Mouse (Mus musculus) heart, adult 2 months (tissue): ENCODE measurements around the gene Gtsf1. TPM values are rescaled to one million over a fixed set of nuclear protein-coding genes. Genes with fewer than 3 reads are reported as not detected.

Experiments
- DNase-seq, 2 experiments: peaks; one replicate each; pipeline ENCODE4 v3.0.0; 2021
- H3K27ac ChIP-seq: fragments of 200-600 bp; 2 replicates; pipeline ENCODE4 v1.8.1; 2022
- H3K27me3 ChIP-seq: fragments of 200-500 bp; 2 replicates; pipeline ENCODE4 v1.6.1; 2012; ENCODE audit warnings: mild to moderate bottlenecking, low read length, inconsistent platforms, mixed read lengths; ENCODE audit not compliant: control insufficient read depth, insufficient read depth
- H3K36me3 ChIP-seq: fragments of 200-500 bp; 2 replicates; pipeline ENCODE4 v1.6.1; 2012; ENCODE audit warnings: low read length, inconsistent platforms; ENCODE audit not compliant: control insufficient read depth, insufficient read depth
- H3K4me1 ChIP-seq: fragments of 200-500 bp; 2 replicates; pipeline ENCODE4 v1.6.1; 2011; ENCODE audit warnings: low read length; ENCODE audit not compliant: control insufficient read depth, insufficient read depth
- H3K4me3 ChIP-seq: fragments of 200-600 bp; 2 replicates; pipeline ENCODE4 v1.8.1; 2022
- H3K79me2 ChIP-seq: fragments of 200-500 bp; replicated peaks from 2 replicates; pipeline ENCODE4 v1.6.1; 2012; ENCODE audit warnings: mild to moderate bottlenecking, inconsistent platforms, low read length, moderate library complexity, mixed read lengths; ENCODE audit not compliant: control insufficient read depth, insufficient read depth
- H3K9ac ChIP-seq: fragments of 200-500 bp; 2 replicates; pipeline ENCODE4 v1.6.1; 2012; ENCODE audit warnings: low read depth, mild to moderate bottlenecking, control low read depth, inconsistent platforms, low read length, mixed read lengths
- CTCF ChIP-seq: fragments of 200-600 bp; IDR thresholded peaks from 2 replicates; pipeline ENCODE4 v1.8.1; 2022; ENCODE audit warnings: antibody characterized with exemption, mild to moderate bottlenecking, moderate library complexity
- EP300 ChIP-seq: fragments of 200-500 bp; IDR thresholded peaks from 2 replicates; pipeline ENCODE4 v1.6.1; 2011; ENCODE audit warnings: low read depth, low read length, control low read depth; ENCODE audit not compliant: insufficient read depth
- POLR2A ChIP-seq: fragments of 200-500 bp; IDR thresholded peaks from 2 replicates; pipeline ENCODE4 v1.6.1; 2011; ENCODE audit warnings: mild to moderate bottlenecking, low read depth, low read length, control low read depth; ENCODE audit not compliant: insufficient read depth
- WGBS: fragments of 180-500 bp; shearing (Covaris S2); methylation state at CpG from one replicate; pipeline ENCODE4 v1.1.7; 2018; 5-methylcytosine and 5-hydroxymethylcytosine counted together
- intact Hi-C: fragments of 180-260 bp; cut with DNase I; formaldehyde crosslinking; loops from one replicate; pipeline ENCODE4 v1.15.1; 2025
- polyA plus RNA-seq: library from polyadenylated mRNA; depleted of rRNA; stranded (reverse); fragments of >200 nt; gene quantifications from 2 replicates; pipeline ENCODE4 v1.2.3, GENCODE M21; 2012
- total RNA-seq, 2 experiments: library from RNA; stranded (reverse); gene quantifications; 2 replicates each; pipeline ENCODE4 v1.2.3; 2021

The Gtsf1 gene
- total and polyA plus RNA-seq, 3 experiments = 0.51 TPM; not detected in 2

DNA sequence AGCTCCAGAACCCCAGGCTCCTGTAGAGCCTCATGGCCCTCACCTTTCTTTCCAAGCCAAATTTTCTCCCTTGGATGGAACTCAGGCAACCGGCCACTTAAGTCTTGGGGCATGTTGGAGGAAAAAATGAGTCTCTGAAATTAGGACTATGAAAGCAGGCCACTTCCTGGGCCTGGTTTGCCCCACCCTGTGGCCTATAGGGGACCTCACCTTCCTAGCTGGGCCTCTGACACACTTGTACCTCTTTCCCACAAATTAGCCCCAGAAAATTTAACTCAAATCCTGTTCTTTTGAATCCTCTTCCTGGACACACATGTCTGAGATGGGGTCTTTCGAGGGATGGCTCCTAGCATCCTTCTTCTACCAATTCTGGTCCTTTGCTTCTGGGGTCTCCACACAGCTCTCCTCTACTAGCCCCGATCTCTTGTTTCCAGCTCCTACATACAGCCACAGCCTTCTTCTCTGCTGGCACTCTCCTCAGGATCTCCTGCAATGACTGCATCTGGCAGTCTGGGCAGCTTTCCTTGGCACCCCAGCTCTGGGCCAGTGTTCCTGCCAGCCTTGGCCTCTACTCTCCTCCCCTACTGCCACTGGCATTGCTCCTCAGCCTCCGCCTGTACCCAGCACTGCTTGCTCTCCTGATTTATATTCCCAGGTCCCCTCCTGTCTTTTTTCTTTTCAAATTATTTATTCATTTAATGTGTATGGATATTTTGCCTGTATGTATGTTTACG, 70.2 kb downstream of the Gtsf1 start:
- peak overlapping the region; percentile 84 for H3K27ac ChIP-seq
- WGBS = 64% methylated on average over 5 of the region's 5 CpGs
- H3K9ac ChIP-seq = peak overlapping the region; percentile 27
- peak; percentile 65 to 78 for DNase-seq
- H3K79me2 ChIP-seq = no peaks in the 10 kb centered on the region; the same call in 1 of the 2 replicates
- TF ChIP-seq EP300 (no peak), POLR2A (peak; percentile 54), CTCF (no peak)
- H3K4me1 ChIP-seq = peaks cover 44% of the 10 kb centered on the region
- peaks cover 23% of the 10 kb centered on the region for H3K36me3 ChIP-seq
- intact Hi-C loops = no loop called here
- H3K4me3 ChIP-seq = no peak overlapping the region
- no peaks in the 10 kb centered on the region for H3K27me3 ChIP-seq

DNA sequence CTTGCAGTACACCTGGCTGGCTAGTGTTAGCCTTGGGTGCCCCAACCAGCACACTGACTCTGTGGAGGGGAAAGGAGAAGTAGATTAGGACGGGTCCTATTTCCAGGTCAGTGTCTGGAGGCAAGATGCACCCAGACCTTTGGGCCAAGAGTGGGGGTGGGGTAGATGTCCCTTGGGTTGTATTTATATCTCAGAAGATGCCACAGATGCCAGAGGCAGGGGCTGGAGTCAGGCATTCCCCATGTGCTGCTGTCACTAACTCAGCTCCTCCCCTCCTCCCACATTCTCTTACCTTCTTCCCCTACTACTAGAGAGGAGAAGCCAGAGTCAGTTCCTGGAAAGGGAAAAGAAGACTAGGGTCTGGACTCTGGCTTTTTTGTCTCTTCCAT, 71.2 kb downstream of the Gtsf1 start:
- intact Hi-C loops = no loop called here
- peaks cover 23% of the 10 kb centered on the region for H3K36me3 ChIP-seq
- no peak overlapping the region for H3K4me3 ChIP-seq
- peak in 1 of 2 experiments; percentile 57 for DNase-seq
- WGBS = 18% methylated on average over 1 of the region's 1 CpGs
- H3K79me2 ChIP-seq = no peaks in the 10 kb centered on the region; the same call in 1 of the 2 replicates
- H3K27ac ChIP-seq = peak overlapping the region; percentile 84
- H3K9ac ChIP-seq = no peak overlapping the region
- no peaks in the 10 kb centered on the region for H3K27me3 ChIP-seq
- peaks cover 41% of the 10 kb centered on the region for H3K4me1 ChIP-seq
- TF ChIP-seq POLR2A (0 out of 2 replicates have a peak, but pooled peaks have one; percentile 4), CTCF (no peak), EP300 (0 out of 2 replicates have a peak, but pooled peaks have one; percentile 7)

DNA sequence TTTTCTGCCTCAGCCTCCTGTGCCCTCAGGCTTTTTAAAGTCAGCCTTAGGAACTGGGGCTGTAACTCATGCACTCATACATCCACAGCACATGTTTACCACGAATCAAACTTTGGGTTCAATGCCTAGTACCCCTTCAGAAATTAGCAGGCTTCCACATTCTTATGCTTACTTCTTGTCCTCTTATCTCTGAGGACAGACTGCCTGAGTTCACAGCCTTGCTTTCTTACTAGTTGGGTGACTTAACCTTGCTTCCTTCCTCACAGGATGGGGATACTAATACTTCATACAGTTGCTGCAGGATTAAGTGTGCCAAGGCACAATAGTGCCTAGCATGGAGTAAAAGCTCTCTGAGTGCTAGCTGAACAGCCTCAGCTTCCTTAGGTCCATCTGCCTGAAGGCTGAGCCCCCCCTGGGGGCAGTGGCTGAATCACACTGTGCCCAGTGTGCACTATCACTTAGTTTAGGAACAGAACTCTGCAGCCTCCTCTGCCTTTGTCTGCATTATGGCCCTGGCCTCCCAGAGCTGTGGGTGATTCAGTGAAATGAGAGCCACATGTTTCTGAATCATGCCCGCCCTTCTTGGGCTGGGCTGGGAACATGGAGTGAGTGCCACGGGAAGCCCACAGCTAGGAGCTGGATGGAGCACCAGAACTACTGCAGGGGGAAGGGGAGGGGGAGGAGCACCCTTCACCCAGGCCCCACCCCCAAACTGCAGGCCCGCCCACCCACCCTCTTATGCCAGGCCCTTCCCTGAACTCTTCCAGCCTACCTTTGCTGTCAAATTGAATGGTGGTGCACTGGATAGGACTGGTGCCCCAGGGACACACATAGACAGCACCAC, 71.8 kb downstream of the Gtsf1 start:
- Histone ChIP-seq H3K27ac (peak overlapping the region; percentile 84), H3K27me3 (no peaks in the 10 kb centered on the region), H3K79me2 (no peaks in the 10 kb centered on the region; the same call in 1 of the 2 replicates), H3K36me3 (peaks cover 23% of the 10 kb centered on the region), H3K9ac (peak overlapping the region; percentile 15; the same call in 1 of the 2 replicates), H3K4me1 (peaks cover 39% of the 10 kb centered on the region), H3K4me3 (no peak overlapping the region)
- WGBS = 24% methylated on average over 4 of the region's 4 CpGs
- TF ChIP-seq CTCF = peak; percentile 34
- TF ChIP-seq POLR2A = peak; percentile 14; the same call in 1 of the 2 replicates
- TF ChIP-seq EP300 = 0 out of 2 replicates have a peak, but pooled peaks have one; percentile 27
- intact Hi-C loops = no loop called here
- DNase-seq = peak in 1 of 2 experiments; percentile 66

DNA sequence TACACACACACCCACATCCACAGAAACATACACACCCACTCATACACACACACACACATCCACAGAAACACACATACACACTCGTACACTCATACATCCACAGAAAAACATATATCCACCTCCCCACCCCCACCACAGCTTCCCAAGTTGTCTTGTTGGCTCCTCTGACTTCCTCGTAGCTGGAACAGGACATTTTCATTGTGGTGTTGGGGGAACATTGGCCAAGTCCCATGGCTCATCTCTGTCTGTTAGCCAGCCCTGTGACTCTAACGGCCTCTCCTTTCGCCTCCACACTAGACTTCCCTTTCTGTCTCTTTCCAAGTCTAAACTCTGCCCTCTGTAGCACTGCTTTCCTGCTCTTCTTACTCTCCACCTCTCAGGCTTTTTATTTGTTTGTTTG, 72.5 kb downstream of the Gtsf1 start:
- WGBS = 21% methylated on average over 4 of the region's 4 CpGs
- no peak for DNase-seq
- no peak for TF ChIP-seq CTCF
- no peak for TF ChIP-seq POLR2A
- no peak for TF ChIP-seq EP300
- Histone ChIP-seq H3K79me2 (no peaks in the 10 kb centered on the region; the same call in 1 of the 2 replicates), H3K27ac (peak overlapping the region; percentile 84), H3K27me3 (no peaks in the 10 kb centered on the region), H3K4me3 (no peak overlapping the region), H3K4me1 (peaks cover 37% of the 10 kb centered on the region), H3K9ac (no peak overlapping the region; the same call in 1 of the 2 replicates), H3K36me3 (peaks cover 23% of the 10 kb centered on the region)
- intact Hi-C loops = no loop called here

DNA sequence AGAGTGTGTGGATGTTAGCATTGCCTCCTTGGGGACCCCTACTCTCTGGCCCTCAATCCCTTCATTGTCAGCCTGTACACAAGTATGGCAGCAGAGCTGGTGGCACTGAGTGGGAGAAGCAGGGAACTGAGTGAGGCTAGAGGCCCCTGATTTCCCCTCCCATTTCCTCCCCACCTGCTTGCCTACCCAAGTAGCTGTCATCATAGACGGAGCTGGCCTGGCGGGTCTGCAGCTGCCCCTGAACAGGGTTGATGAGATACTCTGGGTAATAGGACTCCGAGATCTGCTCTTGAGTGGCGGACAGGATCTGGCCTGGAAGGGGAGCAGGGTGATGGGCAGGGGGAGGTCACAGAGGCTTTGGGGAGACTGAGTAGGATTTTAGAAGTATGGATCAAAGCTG, 74.1 kb downstream of the Gtsf1 start:
- no peak overlapping the region for H3K9ac ChIP-seq
- H3K27me3 ChIP-seq = no peaks in the 10 kb centered on the region
- no peaks in the 10 kb centered on the region; the same call in 1 of the 2 replicates for H3K79me2 ChIP-seq
- H3K27ac ChIP-seq = peak overlapping the region; percentile 93
- intact Hi-C loops = no loop called here
- no peak overlapping the region for H3K4me3 ChIP-seq
- 62% methylated on average over 4 of the region's 4 CpGs for WGBS
- peaks cover 29% of the 10 kb centered on the region for H3K4me1 ChIP-seq
- DNase-seq = no peak
- H3K36me3 ChIP-seq = peaks cover 18% of the 10 kb centered on the region
- no peak for TF ChIP-seq CTCF
